Mouse (Mus musculus): ENCODE results near the gene Timmdc1. TPM values are rescaled to one million over a fixed set of nuclear protein-coding genes. Genes with fewer than 3 reads are reported as not detected.

Gene Timmdc1
- polyA plus RNA-seq, 1 experiment: 10.0 TPM

DNA sequence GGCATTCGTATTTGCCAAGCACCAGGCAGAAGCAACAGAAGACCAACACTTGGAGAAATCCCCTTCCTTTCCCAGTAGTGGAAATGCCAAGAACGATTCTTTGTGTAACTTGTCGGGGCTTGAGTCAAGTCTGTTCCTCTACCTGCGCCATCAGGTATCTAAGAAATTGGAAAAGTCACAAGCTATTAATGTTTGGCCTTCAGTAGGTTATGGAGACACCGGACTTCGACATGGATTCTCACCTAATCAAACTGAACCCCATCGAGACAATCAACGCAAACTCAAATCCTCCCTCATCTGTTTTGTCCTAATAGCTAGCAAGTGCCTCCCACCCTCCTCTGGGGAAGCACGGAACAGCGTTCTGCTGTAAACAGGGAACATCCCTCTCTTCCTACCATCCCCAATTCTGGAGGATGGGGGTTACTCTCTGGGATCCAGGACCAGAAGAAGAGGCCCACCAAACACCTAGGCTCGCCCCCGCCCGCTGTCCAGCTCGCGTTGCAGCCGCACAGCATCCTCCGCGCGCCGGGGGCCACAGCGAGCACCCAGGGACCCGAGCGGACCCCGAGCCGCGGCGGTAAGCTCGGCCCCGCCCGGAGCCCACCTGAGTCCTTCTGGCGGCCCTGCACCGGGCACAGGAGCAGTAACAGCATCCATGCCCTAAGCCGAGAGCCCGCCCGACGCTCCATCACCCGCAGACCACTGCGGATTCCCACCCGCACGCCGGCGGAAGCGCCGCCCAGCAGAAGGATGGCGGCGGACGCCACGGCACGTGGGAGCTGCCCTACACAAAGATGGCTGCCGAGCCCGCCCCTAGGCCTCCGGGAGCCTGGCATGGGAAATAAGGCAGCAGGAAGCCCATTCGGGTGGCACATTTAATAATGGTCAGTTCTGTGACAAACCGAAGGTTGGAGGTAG, 27.3 kb upstream of the Timmdc1 start, which contains the start of gene Poglut1:
Poglut1 (minus strand) TSS at position 780 of the 918 bp plus-strand sequence.
- Histone ChIP-seq H3K4me1 (ENCODE audit: control insufficient read depth, insufficient read depth, low read length) (peaks cover 7% of the 10 kb centered on the region; the same call in 1 of the 2 replicates), H3K4me3 (replicated peaks; ENCODE audit: extremely low read depth, low read depth, low read length) (peak within 1 kb of the TSS; percentile 82)
- WGBS: 2% methylated on average over 54 of the region's 54 CpGs
- DNase-seq: peak; percentile 77
- TF ChIP-seq CTCF (IDR thresholded peaks at IDR 0.05; ENCODE audit: insufficient read depth, low read length) (no peak), POLR2A (IDR thresholded peaks at IDR 0.05; ENCODE audit: borderline replicate concordance, extremely low read depth, low read depth, low read length) (peak; percentile 69; the same call in 1 of the 2 replicates)

DNA sequence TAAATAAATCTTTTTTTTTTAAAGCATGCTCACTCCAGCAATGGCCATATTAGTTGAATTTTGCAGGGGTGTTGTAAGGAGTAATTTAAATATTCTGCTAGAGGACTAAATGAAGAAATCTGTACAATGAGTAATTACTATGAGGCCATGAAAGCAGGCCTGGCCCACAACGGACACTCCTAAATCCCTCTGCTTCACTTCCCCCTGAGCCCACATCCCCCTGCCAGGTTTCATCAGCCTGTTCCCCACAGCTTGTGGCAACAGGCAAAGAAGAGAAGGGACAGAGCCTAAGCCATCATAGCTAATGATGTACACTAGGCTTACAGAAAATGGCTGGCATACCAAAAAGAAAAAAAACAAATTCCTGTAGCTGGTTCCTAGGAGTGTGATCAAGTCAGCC, 25.5 kb upstream of the Timmdc1 start:
- no peak for TF ChIP-seq CTCF (IDR thresholded peaks at IDR 0.05; ENCODE audit: insufficient read depth, low read length)
- TF ChIP-seq POLR2A (IDR thresholded peaks at IDR 0.05; ENCODE audit: borderline replicate concordance, extremely low read depth, low read depth, low read length): no peak
- no peak for DNase-seq
- H3K4me1 ChIP-seq (ENCODE audit: control insufficient read depth, insufficient read depth, low read length): peaks cover 7% of the 10 kb centered on the region; the same call in 1 of the 2 replicates
- 92% methylated on average over 1 of the region's 1 CpGs for WGBS
- H3K4me3 ChIP-seq (replicated peaks; ENCODE audit: extremely low read depth, low read depth, low read length): no peak overlapping the region

DNA sequence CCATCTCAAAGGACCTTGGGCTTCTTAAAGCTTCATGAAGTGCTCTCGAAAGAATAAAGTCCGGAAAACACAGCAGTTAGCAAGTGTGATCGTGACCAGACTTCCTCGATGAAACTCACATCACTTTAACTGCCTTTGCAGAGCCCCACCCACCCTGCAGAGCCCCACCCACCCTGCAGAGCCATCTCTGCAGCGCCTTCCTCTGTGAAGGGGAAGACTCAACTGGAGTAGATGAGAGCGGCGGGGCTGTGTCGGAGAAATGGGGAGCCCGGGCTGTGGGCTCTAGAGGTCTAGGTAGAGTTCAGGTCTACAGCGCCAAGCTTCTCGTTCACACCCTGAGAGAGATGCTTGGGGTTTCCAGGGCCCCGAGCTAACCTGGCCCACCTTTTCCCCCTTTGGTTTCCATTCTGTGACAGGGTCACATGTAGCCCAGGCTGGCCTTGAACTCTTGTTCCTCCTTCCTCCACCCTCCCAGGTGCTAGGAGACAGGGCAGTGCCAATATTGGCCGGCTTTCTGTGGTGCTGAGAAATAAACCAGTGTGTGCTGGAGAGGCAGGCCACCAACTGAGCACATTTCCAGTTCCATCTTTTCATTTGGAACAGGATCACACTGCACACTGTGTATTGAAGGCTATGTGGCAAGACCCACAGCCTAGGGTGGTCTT, 16.4 kb upstream of the Timmdc1 start:
- Histone ChIP-seq H3K4me1 (ENCODE audit: control insufficient read depth, insufficient read depth, low read length) (no peaks in the 10 kb centered on the region), H3K4me3 (replicated peaks; ENCODE audit: extremely low read depth, low read depth, low read length) (no peak overlapping the region)
- WGBS: 78% methylated on average over 11 of the region's 13 CpGs
- DNase-seq: no peak
- TF ChIP-seq POLR2A (IDR thresholded peaks at IDR 0.05; ENCODE audit: borderline replicate concordance, extremely low read depth, low read depth, low read length) (no peak), CTCF (IDR thresholded peaks at IDR 0.05; ENCODE audit: insufficient read depth, low read length) (no peak)

DNA sequence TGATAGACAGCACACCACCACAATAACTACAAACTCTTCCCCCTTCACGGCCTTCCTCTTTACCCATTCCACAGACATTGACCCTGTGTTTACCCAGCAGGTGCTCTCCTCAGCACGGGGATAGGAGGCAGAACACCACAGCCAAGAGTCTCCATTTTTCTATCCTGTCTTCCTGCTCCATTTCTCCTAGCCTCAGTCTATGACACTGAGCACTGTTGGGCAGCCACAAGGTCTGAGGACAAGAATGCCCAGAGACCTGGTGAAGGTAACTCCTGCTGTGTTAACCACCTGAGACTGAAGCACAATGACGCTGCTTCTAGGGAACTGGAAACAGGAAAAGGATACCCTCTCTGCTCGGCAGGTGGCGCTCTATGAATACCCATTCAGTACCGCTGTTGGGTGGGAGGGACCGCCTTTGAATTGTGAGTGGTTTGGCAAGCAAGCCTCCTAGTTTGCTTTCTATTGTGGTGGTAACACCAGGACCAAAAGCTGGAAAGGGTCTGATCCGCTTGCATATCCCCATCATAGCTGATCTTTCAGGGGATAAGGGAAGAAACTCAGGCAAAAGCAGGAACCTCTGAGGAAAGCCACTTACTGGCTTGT, 14.2 kb upstream of the Timmdc1 start:
- no peak overlapping the region for H3K4me3 ChIP-seq (replicated peaks; ENCODE audit: extremely low read depth, low read depth, low read length)
- WGBS: 30% methylated on average over 8 of the region's 8 CpGs
- TF ChIP-seq POLR2A (IDR thresholded peaks at IDR 0.05; ENCODE audit: borderline replicate concordance, extremely low read depth, low read depth, low read length) (no peak), CTCF (IDR thresholded peaks at IDR 0.05; ENCODE audit: insufficient read depth, low read length) (peak; percentile 82)
- peak; percentile 80 for DNase-seq
- no peaks in the 10 kb centered on the region for H3K4me1 ChIP-seq (ENCODE audit: control insufficient read depth, insufficient read depth, low read length)

DNA sequence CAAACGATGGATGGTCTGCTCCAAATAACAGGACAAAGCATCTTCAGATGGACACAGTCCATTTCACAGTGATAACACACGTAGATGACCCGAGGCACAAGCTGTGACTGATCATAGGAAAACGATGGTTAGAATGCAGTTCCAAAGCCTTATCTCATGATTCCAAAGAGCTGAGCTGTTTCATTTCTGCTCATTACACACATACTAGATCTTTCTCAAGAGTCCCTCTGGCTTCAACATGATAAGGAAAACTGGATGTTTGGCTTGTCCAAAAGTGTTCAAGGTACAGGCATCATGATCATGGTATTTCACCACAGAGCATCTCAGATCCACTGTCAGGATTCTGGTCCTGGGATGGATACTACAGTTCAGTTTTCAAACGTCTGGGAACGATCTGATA, 3.8 kb upstream of the Timmdc1 start:
- H3K4me1 ChIP-seq (ENCODE audit: control insufficient read depth, insufficient read depth, low read length): peaks cover 6% of the 10 kb centered on the region
- 82% methylated on average over 6 of the region's 6 CpGs for WGBS
- TF ChIP-seq CTCF (IDR thresholded peaks at IDR 0.05; ENCODE audit: insufficient read depth, low read length) (no peak), POLR2A (IDR thresholded peaks at IDR 0.05; ENCODE audit: borderline replicate concordance, extremely low read depth, low read depth, low read length) (no peak)
- no peak for DNase-seq
- no peak overlapping the region for H3K4me3 ChIP-seq (replicated peaks; ENCODE audit: extremely low read depth, low read depth, low read length)

DNA sequence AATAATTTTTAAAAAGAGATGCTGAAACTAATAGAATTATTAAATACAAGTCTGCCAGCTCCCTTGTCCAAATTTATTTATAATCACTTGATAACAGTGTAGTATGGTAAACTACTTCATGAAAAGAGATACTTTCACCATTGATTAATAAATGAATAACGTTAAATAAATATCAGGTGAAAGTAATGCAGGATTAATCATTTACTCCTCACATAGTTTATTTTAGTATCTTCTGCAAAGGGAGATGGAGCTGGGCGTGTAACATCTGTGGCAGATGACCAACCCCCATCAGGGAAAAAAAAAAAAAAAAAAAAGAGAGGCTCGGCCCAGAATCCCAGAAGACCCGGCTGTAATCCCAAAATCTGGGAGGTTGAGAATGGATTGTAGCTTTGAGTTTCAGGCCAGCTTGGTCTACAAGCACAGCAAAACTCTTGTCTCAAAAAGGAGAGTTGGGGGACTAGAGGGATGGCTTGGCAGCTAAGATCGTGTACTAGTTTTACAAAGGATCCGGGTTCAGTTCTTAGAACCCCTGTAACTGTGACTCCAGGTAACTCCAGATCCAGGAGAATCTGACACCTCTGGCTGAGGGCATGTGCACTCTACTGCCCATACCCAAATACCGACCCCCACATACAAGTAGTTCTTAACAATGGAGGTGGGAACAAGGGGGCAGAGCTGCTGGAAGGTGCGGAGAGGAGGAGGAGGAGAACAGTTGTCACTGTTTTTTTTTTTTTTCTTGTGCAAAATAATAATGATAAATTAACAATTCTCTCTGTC, 1.1 kb downstream of the Timmdc1 start:
- Histone ChIP-seq H3K4me3 (replicated peaks; ENCODE audit: extremely low read depth, low read depth, low read length) (no peak overlapping the region), H3K4me1 (ENCODE audit: control insufficient read depth, insufficient read depth, low read length) (peaks cover 6% of the 10 kb centered on the region)
- WGBS: 29% methylated on average over 8 of the region's 8 CpGs
- DNase-seq: no peak
- no peak for TF ChIP-seq CTCF (IDR thresholded peaks at IDR 0.05; ENCODE audit: insufficient read depth, low read length)
- TF ChIP-seq POLR2A (IDR thresholded peaks at IDR 0.05; ENCODE audit: borderline replicate concordance, extremely low read depth, low read depth, low read length): no peak

DNA sequence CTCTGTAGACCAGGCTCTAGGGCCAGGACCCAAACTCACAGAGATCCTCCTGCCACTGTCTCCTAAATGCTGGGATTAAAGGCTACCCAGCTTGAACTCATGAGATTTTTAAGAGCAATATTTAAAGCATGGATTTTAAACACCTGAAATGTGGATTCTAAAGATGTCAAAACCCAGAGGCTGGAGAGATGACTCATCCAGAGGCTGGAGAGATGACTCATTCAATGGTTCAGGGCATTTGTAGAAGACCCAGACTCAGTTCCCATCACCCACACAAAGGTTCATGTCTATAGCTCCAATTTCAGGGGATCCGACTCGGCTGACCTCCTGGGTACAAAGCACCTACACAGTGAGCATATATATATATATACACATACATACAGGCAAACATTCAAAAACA, 3.3 kb downstream of the Timmdc1 start:
- TF ChIP-seq POLR2A (IDR thresholded peaks at IDR 0.05; ENCODE audit: borderline replicate concordance, extremely low read depth, low read depth, low read length) (no peak), CTCF (IDR thresholded peaks at IDR 0.05; ENCODE audit: insufficient read depth, low read length) (no peak)
- WGBS: 96% methylated on average over 2 of the region's 2 CpGs
- H3K4me1 ChIP-seq (ENCODE audit: control insufficient read depth, insufficient read depth, low read length): peaks cover 6% of the 10 kb centered on the region
- DNase-seq: no peak
- H3K4me3 ChIP-seq (replicated peaks; ENCODE audit: extremely low read depth, low read depth, low read length): no peak overlapping the region

DNA sequence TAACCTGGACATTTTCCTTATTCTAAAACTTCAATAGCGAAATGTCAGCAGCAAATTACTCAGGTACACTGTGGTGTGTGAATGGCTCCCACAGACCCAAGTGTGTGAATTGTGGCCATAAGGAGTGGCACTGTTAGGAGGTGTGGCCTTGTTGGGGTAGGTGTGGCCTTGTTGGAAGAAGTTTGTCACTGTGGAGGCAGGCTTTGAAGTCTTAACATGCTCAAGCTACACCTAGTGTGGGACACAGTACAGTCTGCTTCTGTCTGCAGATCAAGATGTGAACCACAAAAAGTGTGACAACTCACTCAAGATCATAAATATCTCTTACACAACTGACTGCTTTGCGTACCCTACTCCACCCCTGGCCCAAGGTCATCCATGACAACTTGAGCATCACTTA, 11.6 kb downstream of the Timmdc1 start:
- 88% methylated on average over 2 of the region's 2 CpGs for WGBS
- no peak overlapping the region for H3K4me3 ChIP-seq (replicated peaks; ENCODE audit: extremely low read depth, low read depth, low read length)
- TF ChIP-seq POLR2A (IDR thresholded peaks at IDR 0.05; ENCODE audit: borderline replicate concordance, extremely low read depth, low read depth, low read length): no peak
- no peak for TF ChIP-seq CTCF (IDR thresholded peaks at IDR 0.05; ENCODE audit: insufficient read depth, low read length)
- no peak for DNase-seq
- no peaks in the 10 kb centered on the region for H3K4me1 ChIP-seq (ENCODE audit: control insufficient read depth, insufficient read depth, low read length)

Data from lung, adult 2 months (tissue).